Mouse (Mus musculus) CD4-positive, CD25-positive, alpha-beta regulatory T cell, adult 2 months (primary cell): ENCODE data around the gene Zfhx3.

Experiments used
- DNase-seq: peaks from one replicate; pipeline ENCODE4 v3.0.0-alpha.2; 2012; ENCODE audit warnings: low read depth, low spot score

Zfhx3 gene

GRCm38 (mm10) chr8:108990537-108990936, 1048.1 kb downstream of the Zfhx3 start:
- no peak for DNase-seq

- DNase-seq: no peak
Observed at GRCm38 (mm10) chr8:108991395-108991794, 1049.0 kb downstream of the Zfhx3 start.

- DNase-seq: no peak
Observed at GRCm38 (mm10) chr8:108993718-108994117, 1051.3 kb downstream of the Zfhx3 start.

- no peak for DNase-seq
Observed at GRCm38 (mm10) chr8:108994187-108994586, 1051.7 kb downstream of the Zfhx3 start.

GRCm38 (mm10) chr8:108994880-108995279, 1052.4 kb downstream of the Zfhx3 start:
- no peak for DNase-seq

- no peak for DNase-seq
Observed at GRCm38 (mm10) chr8:108997334-108997733, 1054.9 kb downstream of the Zfhx3 start.

- no peak for DNase-seq
Observed at GRCm38 (mm10) chr8:108999297-109000249, 1057.1 kb downstream of the Zfhx3 start.

GRCm38 (mm10) chr8:109001031-109001430, 1058.6 kb downstream of the Zfhx3 start:
- no peak for DNase-seq

GRCm38 (mm10) chr8:109001923-109002322, 1059.5 kb downstream of the Zfhx3 start:
- DNase-seq: no peak

- DNase-seq: no peak
Observed at GRCm38 (mm10) chr8:109006986-109007385, 1064.5 kb downstream of the Zfhx3 start.
